Mouse (Mus musculus) forebrain, embryonic 14.5 days (tissue): ENCODE measurements around the gene Supt3. TPM values are rescaled to one million over a fixed set of nuclear protein-coding genes. Genes with fewer than 3 reads are reported as not detected.

Experiments used
- ATAC-seq: fragments of 200-750 bp; cut with Nextera tagmentation; 2 replicates; pipeline ENCODE4 v1.8.0; 2017; ENCODE audit warnings: mild to moderate bottlenecking, moderate library complexity
- DNase-seq: peaks from one replicate; pipeline ENCODE4 v3.0.0-alpha.2; 2015; ENCODE audit warnings: low spot score
- H3K27ac ChIP-seq: fragments of 300-500 bp; sonication (generic); 2 replicates; pipeline ENCODE4 v1.5.1; 2014; ENCODE audit warnings: low read depth, mild to moderate bottlenecking, control low read depth, low read length, moderate library complexity
- H3K27me3 ChIP-seq: fragments of 300-500 bp; sonication (generic); replicated peaks from 2 replicates; pipeline ENCODE4 v1.6.1; 2014; ENCODE audit warnings: low read length, control low read depth, mixed read lengths; ENCODE audit not compliant: control insufficient read depth, insufficient read depth
- H3K36me3 ChIP-seq: fragments of 300-500 bp; sonication (generic); 2 replicates; pipeline ENCODE4 v1.6.1; 2014; ENCODE audit warnings: low read length, control low read depth; ENCODE audit not compliant: control insufficient read depth, insufficient read depth
- H3K4me1 ChIP-seq: fragments of 300-500 bp; sonication (generic); 2 replicates; pipeline ENCODE4 v1.6.1; 2014; ENCODE audit warnings: antibody characterized with exemption, low read length, control low read depth; ENCODE audit not compliant: control insufficient read depth, insufficient read depth
- H3K4me2 ChIP-seq: fragments of 300-500 bp; sonication (generic); 2 replicates; pipeline ENCODE4 v1.6.1; 2014; ENCODE audit warnings: mild to moderate bottlenecking, control low read depth, low read length
- H3K4me3 ChIP-seq: fragments of 300-500 bp; sonication (generic); 2 replicates; pipeline ENCODE4 v1.5.1; 2014; ENCODE audit warnings: low read depth, low read length, control low read depth
- H3K9ac ChIP-seq: fragments of 300-500 bp; sonication (generic); 2 replicates; pipeline ENCODE4 v1.6.1; 2014; ENCODE audit warnings: mild to moderate bottlenecking, low read length, control low read depth, moderate library complexity
- H3K9me3 ChIP-seq: fragments of 300-500 bp; sonication (generic); replicated peaks from 2 replicates; pipeline ENCODE4 v1.6.1; 2016; ENCODE audit warnings: low read length, control low read depth, mixed read lengths; ENCODE audit not compliant: control insufficient read depth
- WGBS: fragments of 180-500 bp; shearing (Covaris S2); extraction: QIAGEN DNeasy Blood & Tissue Kit; methylation state at CpG from one replicate; pipeline ENCODE4 v1.1.7; 2014; 5-methylcytosine and 5-hydroxymethylcytosine counted together
- polyA plus RNA-seq: library from polyadenylated mRNA; unstranded; fragments of >200 nt; fragmentation: Nextera tagmentation; extraction: Ambion mirVana; gene quantifications from 2 replicates; pipeline ENCODE4 v1.2.1, GENCODE M21; 2014

Supt3 gene
- polyA plus RNA-seq, 1 experiment from 2014 or later, result 19.0 TPM

GRCm38 (mm10) chr17:45133501-45134400, 356.8 kb downstream of the Supt3 start:
- Histone ChIP-seq H3K27ac (no peak overlapping the region), H3K4me1 (no peaks in the 10 kb centered on the region), H3K9me3 (no peaks in the 10 kb centered on the region), H3K36me3 (no peaks in the 10 kb centered on the region), H3K4me3 (no peak overlapping the region), H3K9ac (no peak overlapping the region), H3K27me3 (no peaks in the 10 kb centered on the region), H3K4me2 (no peak overlapping the region)
- no peak for DNase-seq
- no peak for ATAC-seq
- 87% methylated on average over 10 of the region's 10 CpGs for WGBS

- no peak for DNase-seq
- no peak overlapping the region for H3K4me2 ChIP-seq
- H3K4me3 ChIP-seq, result no peak overlapping the region
- ATAC-seq, result no peak
- no peaks in the 10 kb centered on the region for H3K27me3 ChIP-seq
- H3K9ac ChIP-seq, result no peak overlapping the region
- H3K9me3 ChIP-seq, result no peaks in the 10 kb centered on the region
- 93% methylated on average over 6 of the region's 6 CpGs for WGBS
- H3K27ac ChIP-seq, result no peak overlapping the region
- no peaks in the 10 kb centered on the region for H3K36me3 ChIP-seq
- H3K4me1 ChIP-seq, result no peaks in the 10 kb centered on the region
Observed at GRCm38 (mm10) chr17:45136491-45136890, 359.5 kb downstream of the Supt3 start.

GRCm38 (mm10) chr17:45143043-45143442, 366.1 kb downstream of the Supt3 start:
- ATAC-seq, result no peak
- no peaks in the 10 kb centered on the region for H3K9me3 ChIP-seq
- no peak overlapping the region for H3K27ac ChIP-seq
- whole genome bisulfite sequencing, result 79% methylated on average over 6 of the region's 6 CpGs
- no peak overlapping the region for H3K9ac ChIP-seq
- no peaks in the 10 kb centered on the region for H3K36me3 ChIP-seq
- H3K27me3 ChIP-seq, result no peaks in the 10 kb centered on the region
- H3K4me3 ChIP-seq, result no peak overlapping the region
- no peak overlapping the region for H3K4me2 ChIP-seq
- DNase-seq, result peak; percentile 32
- no peaks in the 10 kb centered on the region for H3K4me1 ChIP-seq

GRCm38 (mm10) chr17:45144656-45145055, 367.7 kb downstream of the Supt3 start:
- DNase-seq (no peak), ATAC-seq (no peak)
- H3K27me3 ChIP-seq, result no peaks in the 10 kb centered on the region
- no peaks in the 10 kb centered on the region for H3K36me3 ChIP-seq
- H3K9me3 ChIP-seq, result no peaks in the 10 kb centered on the region
- H3K4me1 ChIP-seq, result no peaks in the 10 kb centered on the region
- 89% methylated on average over 14 of the region's 14 CpGs for WGBS
- no peak overlapping the region for H3K27ac ChIP-seq
- no peak overlapping the region for H3K9ac ChIP-seq
- no peak overlapping the region for H3K4me2 ChIP-seq
- no peak overlapping the region for H3K4me3 ChIP-seq

GRCm38 (mm10) chr17:45151312-45151929, 374.5 kb downstream of the Supt3 start:
- no peak for ATAC-seq
- no peaks in the 10 kb centered on the region for H3K27me3 ChIP-seq
- H3K4me1 ChIP-seq, result no peaks in the 10 kb centered on the region
- no peak overlapping the region for H3K4me3 ChIP-seq
- H3K9ac ChIP-seq, result no peak overlapping the region
- no peak overlapping the region for H3K4me2 ChIP-seq
- no peak for DNase-seq
- no peak overlapping the region for H3K27ac ChIP-seq
- 82% methylated on average over 17 of the region's 17 CpGs for WGBS
- no peaks in the 10 kb centered on the region for H3K9me3 ChIP-seq
- H3K36me3 ChIP-seq, result no peaks in the 10 kb centered on the region

- ATAC-seq, result no peak
- H3K4me1 ChIP-seq, result no peaks in the 10 kb centered on the region
- WGBS, result 5% methylated on average over 6 of the region's 6 CpGs
Observed at GRCm38 (mm10) chr17:45153721-45154120, 376.8 kb downstream of the Supt3 start.

GRCm38 (mm10) chr17:45158171-45158691, 381.3 kb downstream of the Supt3 start:
- no peaks in the 10 kb centered on the region for H3K9me3 ChIP-seq
- no peaks in the 10 kb centered on the region for H3K27me3 ChIP-seq
- DNase-seq (no peak), ATAC-seq (no peak)
- H3K9ac ChIP-seq, result no peak overlapping the region
- WGBS, result 81% methylated on average over 16 of the region's 16 CpGs
- no peak overlapping the region for H3K4me3 ChIP-seq
- H3K4me1 ChIP-seq, result no peaks in the 10 kb centered on the region
- no peak overlapping the region for H3K27ac ChIP-seq
- no peaks in the 10 kb centered on the region for H3K36me3 ChIP-seq
- H3K4me2 ChIP-seq, result no peak overlapping the region

More at GRCm38 (mm10) chr17:45153721-45154120, 376.8 kb downstream of the Supt3 start:
- no peak overlapping the region for H3K4me2 ChIP-seq
- H3K27me3 ChIP-seq, result no peaks in the 10 kb centered on the region
- no peak overlapping the region for H3K27ac ChIP-seq
- H3K4me3 ChIP-seq, result no peak overlapping the region
- H3K9me3 ChIP-seq, result no peaks in the 10 kb centered on the region
- DNase-seq, result no peak
- H3K9ac ChIP-seq, result no peak overlapping the region
- no peaks in the 10 kb centered on the region for H3K36me3 ChIP-seq

- no peaks in the 10 kb centered on the region for H3K36me3 ChIP-seq
- H3K27me3 ChIP-seq, result no peaks in the 10 kb centered on the region
- WGBS, result 88% methylated on average over 6 of the region's 6 CpGs
- no peak for ATAC-seq
- no peaks in the 10 kb centered on the region for H3K9me3 ChIP-seq
- no peaks in the 10 kb centered on the region for H3K4me1 ChIP-seq
- H3K27ac ChIP-seq, result no peak overlapping the region
- no peak overlapping the region for H3K4me3 ChIP-seq
- H3K4me2 ChIP-seq, result no peak overlapping the region
- no peak for DNase-seq
- no peak overlapping the region for H3K9ac ChIP-seq
Observed at GRCm38 (mm10) chr17:45160651-45161050, 383.7 kb downstream of the Supt3 start.

GRCm38 (mm10) chr17:45165741-45166140, 388.8 kb downstream of the Supt3 start:
- Histone ChIP-seq H3K27me3 (no peaks in the 10 kb centered on the region), H3K27ac (no peak overlapping the region), H3K9me3 (no peaks in the 10 kb centered on the region), H3K36me3 (no peaks in the 10 kb centered on the region), H3K4me1 (peaks cover 2% of the 10 kb centered on the region; the same call in 1 of the 2 replicates), H3K4me3 (no peak overlapping the region), H3K9ac (no peak overlapping the region), H3K4me2 (no peak overlapping the region)
- ATAC-seq (no peak), DNase-seq (peak; percentile 13)
- 36% methylated on average over 4 of the region's 4 CpGs for WGBS
